Mouse (Mus musculus) liver, embryonic 12.5 days (tissue): ENCODE results near the gene Pim3. TPM values are rescaled to one million over a fixed set of nuclear protein-coding genes. Genes with fewer than 3 reads are reported as not detected.

ENCODE experiments used
- ATAC-seq: fragments of 200-750 bp; cut with Nextera tagmentation; 2 replicates; pipeline ENCODE4 v1.8.0; 2017; ENCODE audit warnings: moderate number of reproducible peaks, mild to moderate bottlenecking, moderate library complexity
- H3K27ac ChIP-seq: fragments of 300-500 bp; sonication (generic); 2 replicates; pipeline ENCODE4 v1.5.1; 2016; ENCODE audit warnings: mild to moderate bottlenecking
- H3K27me3 ChIP-seq: fragments of 300-500 bp; sonication (generic); replicated peaks from 2 replicates; pipeline ENCODE4 v1.6.1; 2016; ENCODE audit warnings: mild to moderate bottlenecking, moderate library complexity
- H3K36me3 ChIP-seq: fragments of 300-500 bp; sonication (generic); 2 replicates; pipeline ENCODE4 v1.6.1; 2016; ENCODE audit warnings: mild to moderate bottlenecking, moderate library complexity
- H3K4me1 ChIP-seq: fragments of 300-500 bp; sonication (generic); 2 replicates; pipeline ENCODE4 v1.6.1; 2016
- H3K4me2 ChIP-seq: fragments of 300-500 bp; sonication (generic); 2 replicates; pipeline ENCODE4 v1.6.1; 2016; ENCODE audit warnings: mild to moderate bottlenecking, moderate library complexity
- H3K4me3 ChIP-seq: fragments of 300-500 bp; sonication (generic); 2 replicates; pipeline ENCODE4 v1.5.1; 2016; ENCODE audit warnings: mild to moderate bottlenecking, moderate library complexity
- H3K9ac ChIP-seq: fragments of 300-500 bp; sonication (generic); 2 replicates; pipeline ENCODE4 v1.6.1; 2016; ENCODE audit warnings: mild to moderate bottlenecking, moderate library complexity
- H3K9me3 ChIP-seq: fragments of 300-500 bp; sonication (generic); replicated peaks from 2 replicates; pipeline ENCODE4 v1.6.1; 2016; ENCODE audit warnings: mild to moderate bottlenecking, moderate library complexity
- WGBS: fragments of 180-500 bp; shearing (Covaris S2); methylation state at CpG from one replicate; pipeline ENCODE4 v1.1.7; 2016; ENCODE audit not compliant: insufficient replicate concordance; 5-methylcytosine and 5-hydroxymethylcytosine counted together
- polyA plus RNA-seq: library from polyadenylated mRNA; unstranded; fragments of >200 nt; fragmentation: Nextera tagmentation; extraction: Ambion mirVana; gene quantifications from 2 replicates; pipeline ENCODE4 v1.2.1, GENCODE M21; 2016

The Pim3 gene
- polyA plus RNA-seq, 1 experiment from 2014 or later, result 23.5 TPM

DNA sequence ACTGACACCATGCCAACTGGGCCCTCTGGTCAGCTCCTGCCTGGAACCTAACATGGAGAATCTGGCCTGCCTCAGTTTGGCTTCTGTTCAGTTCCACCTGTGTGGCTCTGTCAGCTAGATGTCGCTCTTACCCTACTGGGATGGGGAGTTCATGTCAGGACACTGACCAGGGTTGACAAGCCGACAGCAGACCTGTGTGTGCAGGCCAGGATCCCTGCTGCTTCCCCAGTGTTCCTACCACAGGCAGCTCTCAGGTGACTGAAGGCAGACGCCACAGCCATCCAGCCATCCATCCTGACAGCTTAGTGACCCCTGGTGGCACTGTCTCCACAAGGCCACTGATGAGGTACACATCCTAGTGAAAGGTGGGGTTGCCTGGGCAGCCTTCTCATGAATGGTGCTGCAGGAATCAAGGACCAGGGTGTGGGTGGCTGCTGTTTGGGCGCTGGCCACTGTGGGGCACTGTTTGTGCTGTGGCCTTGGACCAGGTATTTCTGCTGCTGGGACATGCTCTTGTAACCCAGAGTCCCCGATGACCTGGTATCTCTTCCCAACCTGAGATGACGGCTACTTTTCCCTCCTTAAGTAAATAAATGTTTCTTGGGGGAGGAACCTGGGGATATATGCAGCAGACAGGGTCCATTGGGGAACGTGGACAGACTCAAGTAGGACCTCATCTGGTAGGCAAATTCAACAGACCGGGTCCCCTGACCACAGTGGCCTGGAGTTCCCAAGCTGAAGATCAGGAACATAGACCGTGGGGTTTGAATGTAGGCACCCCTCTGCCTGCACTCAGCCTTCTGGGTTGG lies 33.8 kb upstream of the Pim3 start:
- Histone ChIP-seq H3K4me1 (peaks cover 10% of the 10 kb centered on the region; the same call in 1 of the 2 replicates), H3K27me3 (no peaks in the 10 kb centered on the region), H3K9ac (no peak overlapping the region), H3K4me2 (no peak overlapping the region), H3K27ac (no peak overlapping the region), H3K9me3 (no peaks in the 10 kb centered on the region), H3K36me3 (peaks cover 39% of the 10 kb centered on the region), H3K4me3 (no peak overlapping the region)
- ATAC-seq, result peak; percentile 41
- WGBS, result 26% methylated on average over 9 of the region's 9 CpGs

DNA sequence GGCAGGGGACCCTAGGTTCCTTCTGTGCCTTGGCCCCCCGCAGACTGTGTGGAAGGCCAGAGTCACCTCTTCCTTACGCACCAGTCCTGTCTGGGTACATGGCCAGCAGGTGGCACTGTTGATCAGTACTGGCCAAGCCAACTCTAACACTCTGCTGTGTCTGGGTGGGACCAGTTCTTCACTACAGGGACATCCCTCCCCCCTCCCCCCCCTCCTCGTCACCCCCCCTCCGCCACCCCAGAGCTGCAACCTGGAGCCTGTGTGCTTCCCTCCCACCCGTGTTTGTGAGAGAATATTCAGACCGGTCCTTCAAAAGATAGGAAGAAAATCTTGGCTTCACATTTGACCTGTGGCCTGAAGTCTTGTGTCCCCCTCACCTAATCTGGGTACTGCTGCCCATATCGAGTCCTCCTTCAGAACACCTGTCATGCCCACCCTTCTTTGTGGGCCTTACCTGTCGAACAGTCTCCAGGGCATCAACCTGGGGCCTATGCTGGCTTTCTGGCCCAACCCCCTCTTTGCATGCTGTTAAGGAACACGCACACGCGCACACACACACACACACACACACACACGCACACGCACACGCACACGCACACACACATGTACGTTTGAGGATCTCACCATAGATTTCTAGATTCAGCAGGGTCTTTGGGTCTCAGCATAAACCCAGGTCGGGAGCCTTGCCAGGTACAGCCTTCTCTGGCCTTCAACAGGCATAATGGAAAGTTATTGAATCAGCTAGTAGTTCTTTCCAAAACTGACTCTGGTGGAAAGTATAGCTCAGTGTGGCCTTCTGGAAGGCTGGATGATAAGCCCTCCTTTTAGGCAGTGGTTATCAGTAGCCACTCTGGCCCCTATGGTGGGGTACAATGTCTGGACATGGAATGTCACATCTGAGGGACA lies 32.9 kb upstream of the Pim3 start:
- WGBS, result 46% methylated on average over 16 of the region's 17 CpGs
- H3K4me1 ChIP-seq, result peaks cover 10% of the 10 kb centered on the region; the same call in 1 of the 2 replicates

DNA sequence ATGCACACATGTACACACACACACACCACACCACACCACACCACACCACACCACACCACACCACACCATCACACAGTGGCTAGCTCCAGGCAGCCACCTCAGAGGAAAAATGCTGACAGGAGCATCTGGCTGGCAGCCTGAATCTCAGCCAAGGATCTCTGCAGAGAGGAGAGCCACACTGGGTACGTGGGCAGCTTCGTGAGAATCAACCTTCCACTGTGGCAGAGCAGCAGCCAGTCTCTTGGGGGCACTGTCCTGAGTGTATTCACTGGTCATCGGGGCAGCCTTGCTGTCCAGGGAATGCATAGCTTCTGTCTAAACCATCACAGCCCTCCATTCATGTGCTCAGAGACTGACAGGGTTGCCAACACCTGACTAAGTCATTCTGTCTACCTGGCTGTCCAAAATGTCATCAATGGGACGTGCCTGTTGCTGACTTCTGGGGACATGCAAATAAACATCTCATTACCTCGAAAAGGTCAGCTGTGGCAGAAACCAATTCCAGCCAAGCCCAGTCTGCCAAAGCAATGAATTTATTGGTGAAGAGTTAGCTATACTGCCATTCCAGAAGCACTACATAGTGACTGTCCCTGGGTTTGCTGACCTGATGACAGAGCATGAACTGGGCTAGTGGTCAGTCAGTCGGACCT lies 32.1 kb upstream of the Pim3 start:
- Histone ChIP-seq H3K36me3 (peaks cover 21% of the 10 kb centered on the region), H3K9me3 (no peaks in the 10 kb centered on the region), H3K4me2 (no peak overlapping the region), H3K27ac (no peak overlapping the region), H3K27me3 (0 out of 2 replicates have a peak, but pooled peaks cover 5% of the 10 kb centered on the region), H3K4me1 (peaks cover 10% of the 10 kb centered on the region; the same call in 1 of the 2 replicates), H3K4me3 (no peak overlapping the region), H3K9ac (no peak overlapping the region)
- WGBS, result 56% methylated on average over 6 of the region's 6 CpGs
- no peak for ATAC-seq

More for the DNA sequence above, 32.9 kb upstream of the Pim3 start:
- H3K36me3 ChIP-seq, result peaks cover 30% of the 10 kb centered on the region
- H3K4me3 ChIP-seq, result no peak overlapping the region
- H3K9me3 ChIP-seq, result no peaks in the 10 kb centered on the region
- H3K9ac ChIP-seq, result no peak overlapping the region
- no peak overlapping the region for H3K27ac ChIP-seq
- H3K27me3 ChIP-seq, result no peaks in the 10 kb centered on the region
- peak; percentile 77 for ATAC-seq
- no peak overlapping the region for H3K4me2 ChIP-seq

DNA sequence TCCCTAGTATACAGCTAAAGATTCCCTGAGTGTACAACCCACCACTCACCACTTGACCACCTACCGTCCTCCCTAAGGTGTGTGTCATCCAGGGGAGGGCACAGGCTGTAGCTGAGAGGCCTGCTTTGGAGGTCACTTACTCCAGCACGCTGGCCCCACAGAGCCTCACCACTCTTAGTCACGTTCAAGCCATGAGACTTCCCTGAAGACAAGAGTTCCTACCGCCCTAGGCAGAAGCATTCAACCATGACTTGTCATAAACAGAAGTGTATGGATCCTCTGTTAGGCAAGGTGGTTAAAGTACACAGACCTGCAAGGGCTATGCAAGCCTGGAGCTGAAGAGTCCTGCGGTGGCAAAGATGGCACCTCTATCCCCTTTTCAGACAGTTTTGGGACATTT lies 31.3 kb upstream of the Pim3 start:
- Histone ChIP-seq H3K27ac (no peak overlapping the region), H3K9me3 (no peaks in the 10 kb centered on the region), H3K36me3 (peaks cover 14% of the 10 kb centered on the region), H3K9ac (no peak overlapping the region), H3K27me3 (0 out of 2 replicates have a peak, but pooled peaks cover 9% of the 10 kb centered on the region), H3K4me2 (no peak overlapping the region), H3K4me1 (peaks cover 10% of the 10 kb centered on the region; the same call in 1 of the 2 replicates), H3K4me3 (no peak overlapping the region)
- ATAC-seq, result no peak
- 64% methylated on average over 5 of the region's 5 CpGs for WGBS

DNA sequence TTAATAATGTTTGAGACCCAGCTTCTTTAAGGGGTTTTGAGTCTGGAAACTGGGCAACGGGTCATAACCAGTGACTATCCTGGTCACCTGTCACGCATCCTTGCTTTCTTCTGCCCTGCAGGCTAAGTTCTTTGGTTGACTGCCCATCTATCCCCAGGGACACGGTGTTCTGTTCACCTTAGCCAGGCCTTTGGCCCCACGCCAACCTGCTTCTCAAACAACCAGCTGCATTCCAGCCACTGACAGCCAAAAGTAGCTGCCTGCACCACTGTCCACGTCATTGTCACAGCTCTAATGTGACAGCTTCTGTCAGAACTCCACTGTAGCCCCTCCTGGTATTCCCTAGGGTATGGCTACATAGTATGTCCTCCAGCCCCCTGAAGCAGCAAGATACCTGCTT lies 30.5 kb upstream of the Pim3 start:
- H3K9ac ChIP-seq, result no peak overlapping the region
- H3K4me1 ChIP-seq, result peaks cover 10% of the 10 kb centered on the region; the same call in 1 of the 2 replicates
- peaks cover 6% of the 10 kb centered on the region for H3K36me3 ChIP-seq
- H3K27ac ChIP-seq, result no peak overlapping the region
- H3K27me3 ChIP-seq, result peaks cover 11% of the 10 kb centered on the region; the same call in 1 of the 2 replicates
- no peaks in the 10 kb centered on the region for H3K9me3 ChIP-seq
- H3K4me3 ChIP-seq, result no peak overlapping the region
- no peak overlapping the region for H3K4me2 ChIP-seq
- 60% methylated on average over 5 of the region's 5 CpGs for WGBS
- ATAC-seq, result no peak

DNA sequence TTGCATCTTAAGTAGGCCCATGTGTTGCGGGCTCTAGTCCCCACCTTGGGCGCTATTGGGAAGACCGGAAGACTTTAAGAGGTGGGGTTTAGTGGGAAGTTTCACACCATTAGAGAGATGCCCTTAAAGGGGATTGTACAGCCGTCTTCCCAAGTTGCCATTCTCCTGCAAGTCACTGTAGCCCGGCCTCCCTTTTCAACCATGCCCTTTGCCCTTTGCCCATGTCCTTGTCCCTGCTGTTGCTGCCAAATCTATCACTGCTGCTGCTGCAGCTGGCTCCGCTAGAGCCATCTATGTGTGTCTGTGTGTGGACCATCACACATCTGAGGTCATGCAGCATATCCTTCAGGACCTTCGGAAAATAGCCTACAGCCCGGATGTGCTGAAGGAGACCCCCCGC lies 29.4 kb upstream of the Pim3 start:
- H3K27ac ChIP-seq, result no peak overlapping the region

DNA sequence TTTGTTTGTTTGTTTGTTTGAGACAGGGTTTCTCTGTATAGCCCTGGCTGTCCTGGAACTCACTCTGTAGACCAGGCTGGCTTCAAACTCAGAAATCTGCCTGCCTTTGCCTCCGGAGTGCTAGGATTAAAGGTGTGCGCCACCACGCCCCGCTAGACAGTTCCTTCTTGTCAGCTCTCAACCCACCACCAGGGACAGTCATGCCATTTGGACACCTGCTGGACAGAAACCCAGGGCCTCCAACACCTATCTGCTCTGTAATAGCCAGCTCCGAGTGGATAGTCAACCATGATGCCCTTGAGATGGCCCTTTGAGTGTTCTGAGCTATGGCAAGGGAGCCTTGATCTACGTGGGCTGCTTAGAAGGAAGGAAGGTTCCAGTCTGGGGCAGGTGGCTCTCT lies 26.0 kb upstream of the Pim3 start:
- no peak overlapping the region for H3K27ac ChIP-seq
- H3K4me1 ChIP-seq, result peaks cover 25% of the 10 kb centered on the region
- ATAC-seq, result no peak
- no peaks in the 10 kb centered on the region for H3K9me3 ChIP-seq
- peaks cover 38% of the 10 kb centered on the region for H3K27me3 ChIP-seq
- H3K9ac ChIP-seq, result no peak overlapping the region
- no peak overlapping the region for H3K4me2 ChIP-seq
- no peak overlapping the region for H3K4me3 ChIP-seq
- H3K36me3 ChIP-seq, result no peaks in the 10 kb centered on the region
- 77% methylated on average over 6 of the region's 6 CpGs for WGBS

More for the DNA sequence above, 29.4 kb upstream of the Pim3 start:
- Histone ChIP-seq H3K36me3 (no peaks in the 10 kb centered on the region), H3K4me1 (peaks cover 17% of the 10 kb centered on the region), H3K27me3 (peaks cover 21% of the 10 kb centered on the region), H3K4me2 (no peak overlapping the region), H3K9me3 (no peaks in the 10 kb centered on the region), H3K9ac (no peak overlapping the region), H3K4me3 (no peak overlapping the region)
- 65% methylated on average over 9 of the region's 9 CpGs for WGBS
- ATAC-seq, result no peak

DNA sequence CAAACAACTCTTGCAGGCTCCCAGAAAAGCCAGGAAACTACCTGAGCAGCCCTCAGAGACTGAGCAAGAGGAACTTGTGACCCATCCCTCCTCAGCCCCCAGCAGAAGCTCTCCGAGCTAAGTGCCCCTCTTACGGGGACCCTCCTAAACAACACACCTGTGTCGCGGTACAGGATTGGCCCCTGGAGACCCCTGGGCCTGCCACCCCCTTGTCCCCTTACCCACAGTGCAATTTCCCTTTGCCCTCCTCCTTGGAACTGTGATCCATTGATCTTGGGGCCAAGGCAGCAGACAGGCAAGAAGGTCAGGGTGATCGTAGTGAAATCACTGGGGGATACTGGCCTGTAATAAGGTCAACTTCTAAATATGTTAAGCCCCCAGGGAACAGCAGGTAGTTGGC lies 25.4 kb upstream of the Pim3 start:
- Histone ChIP-seq H3K4me3 (no peak overlapping the region), H3K27me3 (peaks cover 38% of the 10 kb centered on the region), H3K27ac (no peak overlapping the region), H3K4me2 (peak overlapping the region; percentile 75), H3K4me1 (peaks cover 25% of the 10 kb centered on the region), H3K9ac (no peak overlapping the region), H3K9me3 (no peaks in the 10 kb centered on the region), H3K36me3 (no peaks in the 10 kb centered on the region)
- no peak for ATAC-seq
- 56% methylated on average over 5 of the region's 5 CpGs for WGBS

DNA sequence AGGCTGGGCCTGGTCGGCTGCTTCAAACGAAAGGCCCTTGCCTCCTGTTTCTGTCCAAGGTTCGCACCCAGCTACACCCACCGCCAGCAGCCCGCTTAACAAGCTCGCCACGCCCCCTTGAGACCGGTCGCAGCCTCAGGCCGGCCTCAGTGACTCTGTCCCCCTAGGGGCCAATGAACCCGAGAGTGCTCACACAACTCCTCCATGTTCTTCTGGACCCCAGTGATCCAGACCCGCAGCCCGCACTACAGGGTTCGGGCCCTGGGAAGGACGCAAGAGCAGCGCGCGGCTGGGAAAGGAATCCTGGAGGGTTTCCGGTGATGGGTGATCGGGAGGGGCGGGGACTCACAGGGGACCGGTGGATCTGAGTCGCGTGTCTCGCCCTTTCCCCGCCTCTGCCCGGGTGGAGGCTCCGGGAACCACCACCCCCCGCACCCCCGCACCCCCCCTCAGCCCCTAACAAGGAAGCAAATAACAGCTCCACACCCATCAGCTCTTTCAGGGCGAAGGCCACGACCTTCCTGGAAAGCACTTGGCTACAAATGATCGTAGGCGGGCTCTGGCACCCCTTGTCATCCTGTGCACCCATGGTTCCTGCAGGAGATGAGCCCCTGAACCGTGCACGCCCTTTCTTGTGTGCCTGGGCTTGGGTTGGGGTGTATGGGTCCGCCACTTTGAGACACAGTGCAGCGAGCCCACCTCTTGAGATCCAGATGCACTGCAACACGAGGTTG lies 24.6 kb upstream of the Pim3 start:
- ATAC-seq, result peak; percentile 56
- H3K4me3 ChIP-seq, result peak overlapping the region; percentile 56
- WGBS, result under 1% methylated on average over 39 of the region's 39 CpGs
- peak overlapping the region; percentile 75 for H3K4me2 ChIP-seq
- no peak overlapping the region for H3K27ac ChIP-seq
- H3K4me1 ChIP-seq, result peaks cover 25% of the 10 kb centered on the region
- H3K27me3 ChIP-seq, result peaks cover 38% of the 10 kb centered on the region
- no peaks in the 10 kb centered on the region for H3K36me3 ChIP-seq
- peak overlapping the region; percentile 39 for H3K9ac ChIP-seq
- no peaks in the 10 kb centered on the region for H3K9me3 ChIP-seq

DNA sequence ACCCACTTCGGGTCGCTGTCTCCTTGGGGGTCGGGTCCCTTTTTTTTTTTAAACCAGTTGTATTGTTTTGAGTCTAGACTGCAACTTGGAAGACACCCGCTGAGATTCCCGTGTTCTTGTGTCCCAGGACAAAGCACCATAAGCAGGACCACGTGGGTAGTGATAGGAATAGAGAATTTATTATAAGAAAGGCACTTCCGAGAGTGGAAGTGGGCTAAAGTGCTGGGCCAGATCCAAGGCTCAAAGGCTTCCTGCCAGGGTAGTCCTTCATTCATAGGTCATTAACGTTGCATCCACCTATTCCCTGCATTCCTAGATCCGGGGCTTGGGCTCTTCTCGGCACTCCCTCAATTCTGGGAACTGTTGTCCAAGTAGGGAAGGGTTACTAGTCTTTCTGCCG lies 24.0 kb upstream of the Pim3 start:
- Histone ChIP-seq H3K36me3 (no peaks in the 10 kb centered on the region), H3K27ac (no peak overlapping the region), H3K4me2 (peak overlapping the region; percentile 75), H3K27me3 (peaks cover 38% of the 10 kb centered on the region), H3K9ac (no peak overlapping the region), H3K4me3 (peak overlapping the region; percentile 56), H3K4me1 (peaks cover 25% of the 10 kb centered on the region), H3K9me3 (no peaks in the 10 kb centered on the region)
- ATAC-seq, result no peak
- WGBS, result 5% methylated on average over 11 of the region's 11 CpGs

DNA sequence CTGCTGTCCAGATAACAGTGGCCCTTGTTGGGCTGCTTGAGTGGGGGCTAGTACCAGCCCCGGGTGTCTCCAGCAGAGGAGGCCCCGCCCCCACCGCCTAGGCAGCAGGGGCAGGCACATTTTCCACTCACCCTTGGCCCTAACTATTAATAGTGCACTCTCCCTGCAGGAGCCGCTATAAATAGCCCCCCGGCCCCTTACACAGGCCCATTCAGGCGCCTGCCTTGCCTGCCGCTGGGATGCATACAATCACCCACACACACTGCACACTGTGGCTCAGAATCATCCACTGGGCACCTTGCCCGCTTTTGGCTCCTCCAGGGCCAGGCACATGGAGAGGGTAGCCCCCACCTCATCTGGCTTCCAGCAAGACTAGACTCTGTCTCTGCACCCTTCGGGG lies 22.7 kb upstream of the Pim3 start:
- ATAC-seq, result peak; percentile 41
- 30% methylated on average over 9 of the region's 9 CpGs for WGBS

More for the DNA sequence above, 22.7 kb upstream of the Pim3 start:
- Histone ChIP-seq H3K4me1 (peaks cover 25% of the 10 kb centered on the region), H3K4me3 (no peak overlapping the region), H3K27me3 (peaks cover 38% of the 10 kb centered on the region), H3K9me3 (no peaks in the 10 kb centered on the region), H3K27ac (peak overlapping the region; percentile 59), H3K9ac (no peak overlapping the region), H3K4me2 (no peak overlapping the region), H3K36me3 (no peaks in the 10 kb centered on the region)
